Mouse (Mus musculus) ES-E14 (cell line): ENCODE data around the gene Ttc3.

Source experiments
- CHD2 ChIP-seq: IDR thresholded peaks from 2 replicates; pipeline ENCODE4 v1.6.1; 2014; ENCODE audit warnings: mild to moderate bottlenecking, low read depth, low read length, inconsistent platforms
- HCFC1 ChIP-seq: IDR thresholded peaks from 2 replicates; pipeline ENCODE4 v1.6.1; 2012; ENCODE audit warnings: low read length, inconsistent platforms, borderline replicate concordance; ENCODE audit not compliant: insufficient read depth
- MAFK ChIP-seq: IDR thresholded peaks from 2 replicates; pipeline ENCODE4 v1.6.1; 2014; ENCODE audit warnings: mild to moderate bottlenecking, low read depth, low read length, inconsistent platforms; ENCODE audit not compliant: insufficient read depth
- ZC3H11A ChIP-seq: IDR thresholded peaks from 2 replicates; pipeline ENCODE4 v1.6.1; 2012; ENCODE audit warnings: low read depth, mild to moderate bottlenecking, inconsistent platforms, low read length, borderline replicate concordance
- ZNF384 ChIP-seq: IDR thresholded peaks from 2 replicates; pipeline ENCODE4 v1.6.1; 2012; ENCODE audit warnings: low read depth, low read length, inconsistent platforms

DNA sequence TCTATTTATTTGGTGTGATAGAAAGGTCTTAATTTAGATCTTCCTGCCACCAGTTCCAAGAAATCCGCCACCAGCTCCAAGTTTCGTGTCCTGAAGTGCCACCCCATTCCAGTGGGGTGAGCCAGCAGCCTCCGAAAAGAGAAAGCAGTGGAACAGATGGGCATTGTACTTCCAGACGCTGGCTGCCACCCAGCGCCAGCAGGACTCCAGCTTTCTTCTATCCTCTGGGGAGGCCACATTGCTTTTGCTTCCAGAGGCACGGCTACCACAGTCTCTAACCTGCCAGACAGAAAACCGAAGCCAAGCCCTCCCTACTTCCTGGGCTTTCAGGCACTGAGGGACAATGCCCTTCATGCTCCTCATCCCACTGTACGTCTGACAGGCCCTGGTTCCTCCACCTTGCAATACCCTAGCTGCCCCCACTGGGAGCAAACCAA, 102.1 kb downstream of the Ttc3 start:
- no peak for TF ChIP-seq ZC3H11A
- no peak for TF ChIP-seq MAFK
- no peak for TF ChIP-seq ZNF384
- no peak for TF ChIP-seq HCFC1
- no peak for TF ChIP-seq CHD2
